Mouse (Mus musculus) neural tube, embryonic 13.5 days (tissue): ENCODE data around the gene Blmh. TPM values are rescaled to one million over a fixed set of nuclear protein-coding genes. Genes with fewer than 3 reads are reported as not detected.
A peak's percentile ranks its signal among the peaks of the same experiment; 100 is the strongest.
"Not testable (repeated sequence)": the region's sequence is repeated elsewhere in the genome, so short reads cannot be mapped to it uniquely, and the experiment has no call there.

Experiments
- ATAC-seq: fragments of 200-750 bp; cut with Nextera tagmentation; 2 replicates; pipeline ENCODE4 v1.8.0; 2017; ENCODE audit warnings: low read depth, mild to moderate bottlenecking, moderate TSS enrichment, moderate library complexity
- H3K27ac ChIP-seq: fragments of 300-500 bp; sonication (generic); replicated peaks from 2 replicates; pipeline ENCODE4 v1.5.1; 2015; ENCODE audit warnings: moderate library complexity, mild to moderate bottlenecking, inconsistent platforms
- H3K27me3 ChIP-seq: fragments of 300-500 bp; sonication (generic); 2 replicates; pipeline ENCODE4 v1.6.1; 2015; ENCODE audit warnings: mild to moderate bottlenecking, inconsistent platforms
- H3K36me3 ChIP-seq: fragments of 300-500 bp; sonication (generic); 2 replicates; pipeline ENCODE4 v1.6.1; 2015; ENCODE audit warnings: mild to moderate bottlenecking, inconsistent platforms
- H3K4me1 ChIP-seq: fragments of 300-500 bp; sonication (generic); replicated peaks from 2 replicates; pipeline ENCODE4 v1.6.1; 2015; ENCODE audit warnings: inconsistent platforms
- H3K4me2 ChIP-seq: fragments of 300-500 bp; sonication (generic); 2 replicates; pipeline ENCODE4 v1.6.1; 2015; ENCODE audit warnings: inconsistent platforms, mild to moderate bottlenecking, moderate library complexity
- H3K4me3 ChIP-seq: fragments of 300-500 bp; sonication (generic); 2 replicates; pipeline ENCODE4 v1.5.1; 2015; ENCODE audit warnings: mild to moderate bottlenecking, inconsistent platforms
- H3K9ac ChIP-seq: fragments of 300-500 bp; sonication (generic); 2 replicates; pipeline ENCODE4 v1.6.1; 2015; ENCODE audit warnings: moderate library complexity, mild to moderate bottlenecking, inconsistent platforms
- H3K9me3 ChIP-seq: fragments of 300-500 bp; sonication (generic); 2 replicates; pipeline ENCODE4 v1.6.1; 2016; ENCODE audit warnings: inconsistent platforms
- WGBS: fragments of 180-500 bp; shearing (Covaris S2); methylation state at CpG from one replicate; pipeline ENCODE4 v1.1.7; 2015; 5-methylcytosine and 5-hydroxymethylcytosine counted together
- polyA plus RNA-seq: library from polyadenylated mRNA; unstranded; fragments of >200 nt; fragmentation: Nextera tagmentation; extraction: Ambion mirVana; gene quantifications from 2 replicates; pipeline ENCODE4 v1.2.1, GENCODE M21; 2015

Gene Blmh
- polyA plus RNA-seq, 1 experiment from 2014 or later: 146 TPM

GRCm38 (mm10) chr11:76928586-76928985, 4.0 kb downstream of the Blmh start:
- H3K4me3 ChIP-seq, H3K9me3 ChIP-seq, H3K36me3 ChIP-seq, H3K4me1 ChIP-seq, H3K4me2 ChIP-seq, ATAC-seq, H3K27me3 ChIP-seq, H3K9ac ChIP-seq, H3K27ac ChIP-seq: not testable (repeated sequence)
- WGBS: 88% methylated on average over 8 of the region's 8 CpGs

GRCm38 (mm10) chr11:76933209-76933608, 8.6 kb downstream of the Blmh start:
- H3K27me3 ChIP-seq: no peaks in the 10 kb centered on the region
- H3K36me3 ChIP-seq: no peaks in the 10 kb centered on the region
- no peak for ATAC-seq
- no peak overlapping the region for H3K27ac ChIP-seq
- H3K4me3 ChIP-seq: no peak overlapping the region
- H3K9me3 ChIP-seq: no peaks in the 10 kb centered on the region
- H3K4me2 ChIP-seq: no peak overlapping the region
- no peak overlapping the region for H3K9ac ChIP-seq
- WGBS: 66% methylated on average over 3 of the region's 3 CpGs
- no peaks in the 10 kb centered on the region for H3K4me1 ChIP-seq

GRCm38 (mm10) chr11:76936578-76936977, 12.0 kb downstream of the Blmh start:
- no peak for ATAC-seq
- Histone ChIP-seq H3K27ac (no peak overlapping the region), H3K9me3 (no peaks in the 10 kb centered on the region), H3K4me3 (no peak overlapping the region), H3K27me3 (no peaks in the 10 kb centered on the region), H3K4me1 (no peaks in the 10 kb centered on the region), H3K9ac (no peak overlapping the region), H3K36me3 (no peaks in the 10 kb centered on the region), H3K4me2 (no peak overlapping the region)
- 81% methylated on average over 5 of the region's 5 CpGs for WGBS

GRCm38 (mm10) chr11:76944839-76945238, 20.2 kb downstream of the Blmh start:
- H3K27ac ChIP-seq: peak overlapping the region; percentile 78
- no peaks in the 10 kb centered on the region for H3K9me3 ChIP-seq
- ATAC-seq: no peak
- peak overlapping the region; percentile 80 for H3K4me2 ChIP-seq
- peak overlapping the region; percentile 80 for H3K4me3 ChIP-seq
- H3K27me3 ChIP-seq: no peaks in the 10 kb centered on the region
- 67% methylated on average over 6 of the region's 6 CpGs for WGBS
- H3K4me1 ChIP-seq: peaks cover 19% of the 10 kb centered on the region
- H3K36me3 ChIP-seq: peaks cover 6% of the 10 kb centered on the region
- H3K9ac ChIP-seq: peak overlapping the region; percentile 94

GRCm38 (mm10) chr11:76945386-76946202, 21.0 kb downstream of the Blmh start:
- Histone ChIP-seq H3K27me3 (no peaks in the 10 kb centered on the region), H3K36me3 (peaks cover 10% of the 10 kb centered on the region), H3K4me2 (peak overlapping the region; percentile 80), H3K27ac (peak overlapping the region; percentile 78), H3K9me3 (no peaks in the 10 kb centered on the region), H3K4me3 (peak overlapping the region; percentile 80), H3K9ac (peak overlapping the region; percentile 94), H3K4me1 (peaks cover 19% of the 10 kb centered on the region)
- WGBS: under 1% methylated on average over 58 of the region's 58 CpGs
- ATAC-seq: peak; percentile 91

- no peaks in the 10 kb centered on the region for H3K27me3 ChIP-seq
- peaks cover 19% of the 10 kb centered on the region for H3K4me1 ChIP-seq
- H3K9me3 ChIP-seq: no peaks in the 10 kb centered on the region
- H3K4me2 ChIP-seq: peak overlapping the region; percentile 80
- peak; percentile 60 for ATAC-seq
- peak overlapping the region; percentile 94 for H3K9ac ChIP-seq
- 3% methylated on average over 8 of the region's 8 CpGs for WGBS
- peak overlapping the region; percentile 80 for H3K4me3 ChIP-seq
- H3K27ac ChIP-seq: 0 out of 2 replicates have a peak overlapping the region, but pooled peaks have one; percentile 78
- H3K36me3 ChIP-seq: peaks cover 16% of the 10 kb centered on the region
Observed at GRCm38 (mm10) chr11:76946203-76946585, 21.6 kb downstream of the Blmh start.

- no peak for ATAC-seq
- Histone ChIP-seq H3K27me3 (no peaks in the 10 kb centered on the region), H3K4me2 (no peak overlapping the region), H3K9ac (no peak overlapping the region), H3K4me1 (no peaks in the 10 kb centered on the region), H3K9me3 (no peaks in the 10 kb centered on the region), H3K4me3 (no peak overlapping the region), H3K36me3 (peaks cover 82% of the 10 kb centered on the region), H3K27ac (no peak overlapping the region)
- WGBS: 96% methylated on average over 2 of the region's 2 CpGs
Observed at GRCm38 (mm10) chr11:76953536-76953935, 28.9 kb downstream of the Blmh start.

GRCm38 (mm10) chr11:76965703-76966102, 41.1 kb downstream of the Blmh start:
- Histone ChIP-seq H3K27ac (no peak overlapping the region), H3K27me3 (no peaks in the 10 kb centered on the region), H3K4me2 (no peak overlapping the region), H3K4me3 (no peak overlapping the region), H3K9me3 (no peaks in the 10 kb centered on the region), H3K9ac (no peak overlapping the region), H3K36me3 (peaks cover 92% of the 10 kb centered on the region), H3K4me1 (no peaks in the 10 kb centered on the region)
- WGBS: 98% methylated on average over 3 of the region's 3 CpGs
- no peak for ATAC-seq

- ATAC-seq: no peak
- Histone ChIP-seq H3K27me3 (no peaks in the 10 kb centered on the region), H3K36me3 (peaks cover 90% of the 10 kb centered on the region), H3K4me2 (no peak overlapping the region), H3K4me3 (no peak overlapping the region), H3K9ac (no peak overlapping the region), H3K27ac (no peak overlapping the region), H3K9me3 (no peaks in the 10 kb centered on the region), H3K4me1 (no peaks in the 10 kb centered on the region)
- WGBS: 100% methylated on average over 2 of the region's 2 CpGs
Observed at GRCm38 (mm10) chr11:76970328-76970727, 45.7 kb downstream of the Blmh start.

GRCm38 (mm10) chr11:76974680-76975319, 50.2 kb downstream of the Blmh start:
- Histone ChIP-seq H3K27ac (no peak overlapping the region), H3K9me3 (0 out of 2 replicates have a peak, but pooled peaks cover 3% of the 10 kb centered on the region), H3K4me3 (no peak overlapping the region), H3K4me2 (no peak overlapping the region), H3K9ac (no peak overlapping the region), H3K27me3 (no peaks in the 10 kb centered on the region), H3K4me1 (no peaks in the 10 kb centered on the region), H3K36me3 (peaks cover 87% of the 10 kb centered on the region)
- no peak for ATAC-seq
- 91% methylated on average over 7 of the region's 7 CpGs for WGBS

GRCm38 (mm10) chr11:76981570-76982141, 57.0 kb downstream of the Blmh start:
- Histone ChIP-seq H3K27me3 (no peaks in the 10 kb centered on the region), H3K4me3 (no peak overlapping the region), H3K27ac (no peak overlapping the region), H3K36me3 (peaks cover 69% of the 10 kb centered on the region), H3K4me1 (no peaks in the 10 kb centered on the region), H3K4me2 (no peak overlapping the region), H3K9me3 (no peaks in the 10 kb centered on the region), H3K9ac (no peak overlapping the region)
- no peak for ATAC-seq
- WGBS: 84% methylated on average over 5 of the region's 5 CpGs

- 95% methylated on average over 4 of the region's 4 CpGs for WGBS
- H3K4me1 ChIP-seq: no peaks in the 10 kb centered on the region
- H3K27ac ChIP-seq: no peak overlapping the region
- no peak overlapping the region for H3K4me2 ChIP-seq
- no peaks in the 10 kb centered on the region for H3K27me3 ChIP-seq
- H3K9me3 ChIP-seq: no peaks in the 10 kb centered on the region
- H3K4me3 ChIP-seq: no peak overlapping the region
- H3K36me3 ChIP-seq: peaks cover 74% of the 10 kb centered on the region
- H3K9ac ChIP-seq: no peak overlapping the region
- ATAC-seq: no peak
Observed at GRCm38 (mm10) chr11:76982415-76982814, 57.8 kb downstream of the Blmh start.
